Mouse (Mus musculus): ENCODE measurements around the gene Ntrk2.

Ntrk2 gene

GRCm38 (mm10) chr13:58848578-58848977 is 42.2 kb downstream of the Ntrk2 start:
- no peak for DNase-seq

DNA sequence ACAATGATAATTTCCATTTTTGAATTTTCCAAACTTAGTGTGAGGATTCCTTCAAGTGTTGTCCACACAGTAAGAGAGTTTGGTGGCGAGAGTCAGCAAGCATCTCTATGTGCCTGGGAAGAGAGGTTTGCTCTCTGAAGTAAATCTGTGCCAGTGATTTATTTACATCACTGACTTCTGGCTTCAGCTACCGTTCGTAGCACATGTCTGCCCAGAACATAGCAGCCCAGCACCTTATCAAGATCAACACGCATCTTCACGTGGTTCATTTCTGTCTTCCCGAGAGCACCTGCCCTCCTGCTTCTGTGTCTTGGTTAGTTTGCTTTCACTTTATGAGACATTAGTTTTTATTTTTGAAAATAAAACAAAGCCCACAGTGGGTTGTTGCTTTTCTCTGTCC is 47.3 kb downstream of the Ntrk2 start:
- DNase-seq = no peak

DNA sequence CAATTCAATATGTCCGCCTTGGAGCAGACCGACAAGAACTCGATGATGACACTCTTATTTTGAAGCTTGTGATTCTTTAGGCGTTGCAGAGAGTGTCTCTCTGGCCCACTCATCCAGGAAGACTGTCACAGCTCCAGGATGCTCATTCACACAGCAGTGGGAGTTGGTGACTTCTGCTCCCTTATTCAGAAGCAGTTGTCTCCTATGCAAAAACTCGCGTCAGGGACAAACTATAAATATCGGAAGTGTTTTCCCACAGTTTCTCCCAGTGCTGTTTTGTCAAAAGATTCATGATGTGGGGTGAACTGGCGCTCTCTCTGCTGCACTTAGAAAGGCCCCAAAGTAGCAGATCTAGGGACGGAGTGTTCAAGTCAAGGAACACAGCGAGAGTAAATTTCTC is 59.9 kb downstream of the Ntrk2 start:
- DNase-seq = no peak

DNA sequence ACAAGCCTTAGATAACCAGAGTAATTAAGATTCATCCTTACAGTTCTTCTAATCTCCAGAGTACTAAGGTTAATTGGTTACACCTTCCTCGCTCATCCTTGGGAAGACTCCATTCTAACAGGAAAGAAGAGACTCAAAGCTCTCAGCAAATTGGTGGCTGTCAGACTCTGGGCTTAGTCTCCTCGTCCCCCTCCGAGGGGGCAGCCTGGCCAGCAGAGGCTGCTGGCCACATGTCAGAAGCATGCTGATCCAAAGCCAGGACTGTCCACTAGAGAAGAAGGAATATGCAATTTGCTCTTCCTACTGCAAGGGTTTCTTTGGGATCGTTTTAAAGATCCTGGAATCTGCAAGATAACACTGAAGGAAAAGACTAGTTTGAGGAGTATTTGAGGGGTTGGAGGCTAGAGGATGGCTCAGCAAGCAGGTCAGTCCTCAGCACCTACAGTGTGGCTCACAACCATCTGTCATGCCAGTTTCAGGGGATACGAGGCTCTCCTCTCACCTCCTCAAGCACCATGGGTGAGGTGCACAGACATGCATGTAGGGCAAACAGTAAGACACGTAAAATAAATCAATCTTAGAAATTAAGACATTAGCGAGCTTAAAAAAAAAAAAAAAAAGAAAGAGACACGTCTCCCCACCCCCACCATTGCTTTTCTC is 60.5 kb downstream of the Ntrk2 start:
- no peak for DNase-seq

DNA sequence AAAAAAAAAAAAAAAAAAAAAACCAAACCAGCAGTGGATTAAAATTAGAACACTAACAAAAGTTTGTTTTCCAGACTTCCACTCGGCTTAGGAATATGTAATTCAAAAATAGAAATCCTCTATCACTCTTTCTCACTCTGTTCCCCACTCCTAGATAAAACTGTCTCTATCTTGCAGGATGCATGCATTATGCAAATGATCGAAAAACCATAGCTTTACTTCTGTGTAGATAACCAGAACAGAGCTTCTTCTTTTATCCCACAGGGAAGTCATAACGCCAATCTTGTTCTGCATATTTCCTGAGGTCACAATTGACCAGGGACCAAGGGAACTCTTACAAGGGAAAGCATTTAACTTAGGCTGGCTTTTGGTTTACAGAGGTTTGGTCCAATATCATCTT is 76.1 kb downstream of the Ntrk2 start:
- DNase-seq = no peak

- DNase-seq = no peak
These were observed 76.5 kb downstream of the Ntrk2 start for GRCm38 (mm10) chr13:58882916-58883315.

- no peak for DNase-seq
These were observed 79.7 kb downstream of the Ntrk2 start for GRCm38 (mm10) chr13:58886108-58886507.

DNA sequence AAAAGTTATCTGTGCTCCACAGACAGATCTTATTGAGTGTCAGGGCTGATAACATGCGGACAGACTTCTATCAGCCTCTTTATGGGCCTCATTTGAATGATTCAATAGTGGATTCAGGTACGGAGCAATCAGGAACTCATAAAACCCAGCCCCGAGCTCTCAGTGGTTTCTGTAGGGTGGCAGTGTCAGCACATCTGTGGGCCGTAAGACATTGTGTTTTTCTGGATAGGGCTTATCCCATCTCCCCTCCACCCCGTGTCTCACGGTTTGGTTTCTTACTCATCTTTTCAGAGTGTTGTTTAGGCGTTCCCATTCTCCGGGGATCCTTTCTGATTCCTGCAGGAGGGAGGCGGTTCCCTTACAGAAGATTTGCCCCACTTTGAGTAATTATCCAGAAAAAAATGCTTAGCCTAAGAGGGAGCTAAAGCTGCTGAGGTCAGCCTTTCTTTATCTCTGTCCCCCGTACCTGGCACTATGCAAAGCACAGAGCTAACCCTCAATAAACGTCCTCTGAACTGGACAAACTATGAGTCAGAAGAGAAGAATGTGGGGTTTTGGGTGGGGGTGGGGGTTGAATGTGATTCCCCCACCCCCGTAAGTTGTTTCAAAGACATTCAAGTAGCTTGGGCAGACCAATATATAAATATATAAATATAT is 90.0 kb downstream of the Ntrk2 start:
- no peak for DNase-seq

- DNase-seq = no peak
These were observed 93.0 kb downstream of the Ntrk2 start for GRCm38 (mm10) chr13:58899337-58899736.

DNA sequence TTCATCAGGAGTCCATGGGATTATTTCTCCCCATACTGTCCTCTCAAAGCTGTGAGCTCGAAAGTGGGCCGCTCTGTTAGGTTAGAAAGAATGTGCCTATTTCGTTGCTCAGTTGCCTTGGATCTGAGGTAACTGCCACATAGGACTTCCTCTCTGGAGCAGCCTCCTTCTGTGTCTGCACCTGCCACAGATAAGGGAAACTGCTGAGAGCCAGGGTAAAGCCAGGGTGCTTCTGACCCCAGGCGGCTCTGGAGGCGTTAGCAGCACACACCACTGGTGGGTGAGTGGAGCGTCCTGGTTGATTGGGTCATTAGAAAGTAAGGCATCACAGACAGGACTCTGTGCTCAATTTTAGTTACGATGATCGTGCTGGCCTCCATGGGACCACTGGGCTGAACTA is 95.9 kb downstream of the Ntrk2 start:
- no peak for DNase-seq

DNA sequence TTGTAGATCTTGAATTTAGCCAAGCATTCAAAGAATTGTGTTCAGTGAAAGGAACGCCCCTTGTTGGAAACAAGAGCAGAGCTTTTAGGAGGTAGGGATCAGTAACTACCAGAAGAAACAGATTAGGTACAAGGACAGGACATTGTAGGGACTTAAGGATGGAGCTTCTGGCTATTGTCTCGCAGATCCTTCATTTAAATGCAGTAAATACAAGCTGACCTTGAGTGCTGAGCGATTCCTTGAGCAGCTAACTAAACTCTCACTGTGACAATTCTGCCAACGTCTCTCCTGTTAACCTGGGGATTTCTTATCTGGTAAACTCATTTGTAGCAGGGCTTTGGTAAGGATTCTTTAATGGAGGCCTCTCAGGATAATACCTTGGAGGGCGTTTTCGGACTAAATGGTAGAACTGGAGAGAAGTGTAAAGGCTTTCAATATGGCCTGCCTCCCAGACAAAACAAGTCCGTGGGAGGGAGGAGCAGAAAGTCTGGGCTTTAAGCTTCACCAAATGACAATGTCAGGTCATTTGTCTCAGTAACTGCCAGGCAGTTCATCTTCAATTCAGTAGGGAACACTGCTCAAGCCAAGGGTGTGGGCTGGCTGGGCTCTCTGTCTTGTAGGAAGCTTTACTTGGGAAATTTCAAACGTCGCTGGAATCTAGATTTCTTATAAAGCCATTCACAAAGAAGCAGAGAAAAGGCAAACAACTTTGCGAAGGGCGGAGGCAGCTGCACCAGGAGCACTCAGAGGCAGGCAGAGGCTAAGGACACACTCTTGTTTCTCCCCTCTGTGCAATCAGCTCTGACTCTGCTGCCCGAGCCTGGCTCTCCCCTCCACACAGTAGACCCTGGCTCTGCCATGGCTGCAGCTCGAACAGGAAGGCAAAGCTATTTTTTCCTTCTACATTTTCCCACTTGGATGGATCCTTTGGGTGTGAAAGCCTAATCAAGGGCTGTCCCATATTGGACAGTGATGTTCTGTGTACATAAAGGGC is 98.7 kb downstream of the Ntrk2 start:
- DNase-seq = peak; percentile 48

- no peak for DNase-seq
These were observed 105.6 kb downstream of the Ntrk2 start for GRCm38 (mm10) chr13:58911936-58912335.

- DNase-seq = no peak
These were observed 106.2 kb downstream of the Ntrk2 start for GRCm38 (mm10) chr13:58912559-58912958.

DNA sequence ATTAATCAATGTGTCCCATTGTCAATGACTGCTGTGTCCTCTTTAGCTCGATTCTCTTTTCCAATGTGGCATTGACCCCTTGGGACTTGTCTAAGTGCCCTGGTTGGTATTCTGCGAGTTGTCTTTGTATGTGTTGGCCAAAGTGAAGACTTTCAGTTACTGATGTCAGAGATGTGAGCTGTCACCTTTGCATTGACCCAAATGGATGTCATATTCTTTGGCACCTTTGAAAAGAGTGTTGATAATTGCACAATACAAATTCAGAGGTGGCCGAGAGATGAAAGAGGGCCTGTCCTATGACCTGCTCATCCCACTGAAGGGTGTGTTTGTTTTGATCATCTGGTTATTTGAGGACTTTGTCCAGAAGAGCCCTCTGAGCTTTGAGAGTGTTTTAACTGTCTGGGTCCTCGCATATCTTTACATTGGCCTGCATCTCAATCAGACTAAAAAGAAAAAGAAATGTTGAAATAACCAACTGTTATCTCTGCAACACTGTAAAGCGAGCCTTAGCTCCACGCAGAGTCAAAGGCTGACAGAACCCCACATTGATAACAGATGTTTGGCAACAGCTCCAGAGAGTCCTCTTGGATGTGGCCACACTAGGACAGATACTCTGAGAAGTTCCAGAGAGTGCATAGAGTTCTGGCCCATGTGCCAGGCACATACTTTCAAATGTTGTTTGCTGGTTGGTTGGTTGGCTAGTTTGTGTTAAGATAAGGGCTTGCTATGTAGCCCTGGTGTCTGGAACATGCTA is 107.9 kb downstream of the Ntrk2 start:
- no peak for DNase-seq

DNA sequence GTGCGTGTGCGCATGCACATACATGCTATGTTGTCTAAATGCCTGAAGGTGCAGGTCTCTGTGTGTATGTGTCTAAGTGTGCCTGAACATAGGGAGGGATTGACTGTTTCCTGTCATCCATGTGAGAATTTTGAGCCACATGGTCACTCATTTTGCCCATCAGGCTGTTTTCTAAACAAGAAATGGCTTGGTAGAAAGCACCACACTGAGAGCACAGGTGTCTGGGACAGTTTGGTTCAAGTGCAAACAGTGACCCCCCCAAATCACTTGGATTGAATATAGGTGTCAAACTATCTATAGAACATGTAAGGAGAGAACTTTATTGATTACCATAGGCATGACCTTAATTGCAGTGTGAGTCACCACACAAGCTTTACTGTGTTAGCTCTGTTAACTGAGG is 110.0 kb downstream of the Ntrk2 start:
- DNase-seq = no peak

- no peak for DNase-seq
These were observed 113.9 kb downstream of the Ntrk2 start for GRCm38 (mm10) chr13:58920241-58920640.

DNA sequence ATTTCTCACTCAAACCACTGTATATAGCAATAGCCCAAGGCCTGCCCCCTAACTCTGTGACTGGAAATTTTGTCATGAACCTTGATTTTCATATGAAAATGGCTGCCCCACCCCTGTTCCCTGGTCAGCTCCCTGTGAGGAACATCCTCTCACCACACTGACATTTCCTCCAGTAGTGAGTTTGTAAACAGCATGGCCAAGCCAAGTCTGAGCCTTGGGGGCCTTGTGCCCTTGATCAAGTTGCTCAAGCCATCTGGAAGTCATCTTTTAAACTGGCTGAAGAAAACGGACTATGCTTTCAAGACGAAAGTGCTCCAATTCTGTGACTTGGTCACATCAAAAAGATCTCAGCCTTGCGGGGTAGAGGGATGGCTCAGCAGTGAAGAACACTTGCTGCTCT is 114.9 kb downstream of the Ntrk2 start:
- DNase-seq = no peak

DNA sequence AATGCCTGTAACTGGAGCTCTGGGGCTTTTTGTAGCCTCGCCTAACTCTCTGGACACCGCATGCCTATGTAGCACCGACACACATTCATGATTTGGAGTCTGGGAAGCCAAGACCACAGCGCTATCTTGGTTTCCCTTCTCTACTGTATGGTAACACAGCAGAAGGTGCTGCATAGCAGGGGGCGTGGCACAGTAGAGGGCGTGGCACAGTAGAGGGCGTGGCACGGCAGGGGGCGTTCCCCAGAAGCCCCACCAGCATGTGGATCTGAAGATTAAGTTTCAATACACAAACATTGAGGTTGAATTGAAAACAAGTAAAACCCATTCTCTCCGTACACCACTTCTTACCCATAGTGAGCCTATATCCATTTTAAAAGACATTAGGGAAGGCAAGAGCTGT is 115.3 kb downstream of the Ntrk2 start:
- DNase-seq = no peak

GRCm38 (mm10) chr13:58922174-58922573 is 115.8 kb downstream of the Ntrk2 start:
- no peak for DNase-seq

DNA sequence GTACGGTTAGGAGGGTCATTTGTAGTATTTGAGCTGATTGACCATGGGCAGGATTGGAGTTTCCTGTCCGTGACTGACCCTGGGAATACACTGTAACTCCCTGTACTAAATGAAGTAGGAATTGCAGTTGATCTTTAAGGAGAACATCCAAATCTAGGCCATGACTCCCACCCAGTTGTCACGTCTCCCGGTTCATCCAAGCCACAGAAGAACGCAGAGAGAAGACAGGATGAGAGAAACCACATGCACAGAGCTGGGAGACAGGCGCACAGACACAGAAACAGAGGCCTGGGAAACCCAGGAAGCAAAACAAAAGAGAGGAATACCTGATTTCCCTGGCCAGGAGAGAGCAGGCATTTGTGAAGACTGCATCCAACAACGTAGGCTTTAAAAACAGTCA is 117.1 kb downstream of the Ntrk2 start:
- no peak for DNase-seq

DNA sequence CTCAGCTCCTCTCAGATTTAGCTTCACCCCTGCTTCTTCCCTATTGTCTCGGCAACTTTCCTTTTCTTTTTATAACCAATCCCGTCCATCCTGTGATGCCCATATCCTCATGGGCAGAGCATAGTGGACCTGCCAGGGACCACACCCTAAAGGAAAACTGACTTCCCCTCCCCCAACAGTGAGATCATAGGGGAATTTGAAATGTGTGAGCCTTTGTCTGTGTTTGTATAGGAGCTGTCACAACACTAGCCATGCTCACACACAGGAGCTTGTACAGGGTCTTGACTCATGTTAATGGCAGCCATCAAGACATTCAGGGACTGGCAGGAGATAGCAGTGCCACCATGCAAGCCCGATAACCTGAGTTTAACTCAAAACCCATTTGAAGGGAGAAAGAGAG is 118.1 kb downstream of the Ntrk2 start:
- no peak for DNase-seq

DNA sequence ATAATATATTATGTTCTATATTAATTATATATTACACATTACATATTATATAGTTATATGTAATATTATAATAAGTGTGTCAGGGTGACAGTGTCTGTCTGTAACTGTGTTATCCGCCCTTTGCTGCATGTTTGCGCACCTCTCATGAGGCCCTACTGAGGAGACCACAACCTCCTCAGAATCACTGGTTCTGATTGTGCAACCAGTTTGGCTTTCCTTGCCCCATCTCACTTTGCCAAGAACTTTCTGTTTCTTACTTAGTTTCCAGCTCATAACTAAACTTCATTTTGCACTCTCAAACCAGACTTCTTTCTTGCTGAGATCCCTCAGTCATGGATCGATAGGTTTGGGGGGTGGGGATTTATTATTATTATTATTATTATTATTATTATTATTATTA is 120.8 kb downstream of the Ntrk2 start:
- no peak for DNase-seq

GRCm38 (mm10) chr13:58927656-58928226 is 121.4 kb downstream of the Ntrk2 start:
- no peak for DNase-seq
